Mouse (Mus musculus): ENCODE data around the gene Glra3.

The Glra3 gene

DNA sequence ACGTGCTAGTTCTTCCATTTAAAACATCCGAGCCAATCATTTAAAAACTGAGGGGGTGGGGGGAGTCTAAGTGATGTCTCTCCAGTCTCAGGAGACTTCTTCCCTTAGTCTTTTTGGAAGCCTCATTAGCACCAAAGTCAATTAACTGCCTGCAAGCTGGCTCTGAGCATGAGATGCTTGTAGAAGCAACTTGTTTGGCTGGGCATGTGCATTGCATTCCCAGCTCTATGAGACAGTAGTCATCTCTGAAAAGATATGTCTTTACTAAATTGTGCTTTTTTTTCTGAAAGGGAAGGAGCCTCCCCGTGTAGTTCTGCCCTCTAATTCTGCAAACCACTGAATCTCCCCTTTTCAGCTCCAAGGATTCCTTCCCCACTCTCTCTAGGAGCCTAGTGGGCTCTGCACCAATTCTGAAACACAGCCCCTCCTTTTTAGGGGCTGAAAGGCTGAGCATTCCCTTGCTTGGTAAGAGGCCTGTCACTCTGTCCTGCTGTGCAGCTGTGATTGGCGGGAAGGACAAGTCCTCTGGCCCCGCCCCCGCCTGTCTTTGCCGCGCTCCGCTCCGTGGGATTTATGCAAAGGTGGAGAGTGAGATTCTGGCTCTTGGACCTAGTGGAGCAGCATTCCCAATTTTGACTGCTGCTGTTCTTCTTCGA lies at the start of gene Glra3:
TSS of gene Glra3 (plus strand) at position 591 of the 656 bp plus-strand sequence.
- DNase-seq (ENCODE audit: low spot score in 2 of 2): peak; percentile 27 to 53

DNA sequence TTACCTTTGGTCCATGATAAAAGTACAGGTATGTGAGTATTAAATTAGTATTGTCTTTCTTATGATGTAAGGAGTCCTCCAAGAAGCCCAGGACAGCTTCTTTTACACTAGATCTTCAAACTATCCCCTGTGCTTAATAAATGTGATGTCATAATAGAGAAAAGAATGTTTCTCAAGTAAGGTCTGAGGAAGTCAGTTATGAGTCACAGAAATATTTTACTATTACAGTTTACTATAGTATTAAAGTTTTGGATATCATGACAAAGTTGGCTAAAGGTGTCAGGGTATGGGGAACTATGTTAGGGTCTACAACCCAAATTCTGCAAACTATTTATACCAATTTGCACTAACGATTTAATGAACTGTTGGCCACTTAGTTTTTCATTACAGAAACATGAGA lies 33.4 kb upstream of the Glra3 start, which contains the start of gene Adam29:
TSS of gene Adam29 (minus strand) at position 101 of the 400 bp plus-strand sequence.
- DNase-seq (ENCODE audit: low spot score in 2 of 2): no peak

DNA sequence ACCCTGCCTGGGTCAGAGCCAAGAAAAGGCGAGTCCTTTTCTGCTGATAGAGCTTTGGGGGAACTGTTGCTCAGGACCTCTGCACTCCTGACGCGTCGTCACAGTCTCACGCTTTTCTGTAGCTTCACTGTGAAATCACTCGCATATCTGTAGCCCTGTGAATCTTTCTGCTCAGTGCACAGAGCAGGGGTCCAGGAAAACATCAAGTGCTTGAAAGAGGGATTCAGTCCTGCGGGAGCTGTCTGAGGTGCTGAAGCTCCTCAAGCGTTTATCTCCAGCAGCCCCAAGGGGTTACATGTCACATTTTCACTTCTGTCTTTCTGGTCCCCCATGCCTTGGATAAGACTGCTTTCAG lies 243 bp downstream of the Glra3 start:
- DNase-seq (ENCODE audit: low spot score in 2 of 2): no peak

DNA sequence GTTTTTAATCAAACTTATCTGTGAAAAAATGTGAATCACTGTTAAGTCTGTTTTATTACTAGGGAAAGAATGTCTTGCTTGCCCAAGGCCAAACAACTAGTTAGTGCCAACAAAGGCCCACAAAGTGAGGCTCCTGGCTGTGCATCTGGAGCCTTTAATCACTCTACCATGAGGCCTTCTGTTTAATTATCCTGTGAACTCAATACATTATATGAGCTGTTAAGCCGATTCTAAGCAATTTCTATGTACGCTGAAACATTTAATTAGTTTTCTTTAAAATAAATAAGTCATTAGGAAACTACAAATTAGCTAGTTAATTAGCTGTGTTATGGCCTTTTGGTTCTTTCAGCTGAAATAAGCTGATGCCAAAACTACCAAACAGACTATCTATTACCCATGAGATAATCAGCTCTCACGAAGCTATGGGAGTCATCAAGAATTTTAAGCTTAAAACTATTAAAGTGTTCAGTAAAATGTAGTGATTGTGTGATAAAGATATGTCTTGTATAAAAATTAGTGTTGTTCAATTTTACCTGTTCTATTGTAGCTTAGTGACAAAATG lies 24.6 kb downstream of the Glra3 start:
- DNase-seq (ENCODE audit: low spot score in 2 of 2): no peak

DNA sequence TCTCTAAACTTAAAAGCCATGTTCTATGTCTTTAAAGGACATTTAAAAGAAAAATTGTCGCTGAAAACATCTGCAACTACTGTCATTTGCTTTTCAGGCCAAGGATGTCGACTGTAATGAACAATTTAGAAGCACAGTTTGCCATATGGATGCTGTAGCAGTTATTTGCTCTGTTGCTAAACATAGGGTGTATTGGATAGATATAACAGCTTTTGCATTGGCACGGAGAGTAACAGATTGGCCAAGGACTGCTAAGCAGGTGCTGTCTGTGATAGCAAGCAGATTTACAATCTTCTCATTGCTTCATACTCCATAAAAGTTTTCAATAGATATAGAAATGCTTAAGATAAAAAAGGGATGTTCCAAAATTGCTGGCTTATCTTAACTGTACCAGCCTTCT lies 57.6 kb downstream of the Glra3 start:
- DNase-seq (ENCODE audit: low spot score in 2 of 2): peak; percentile 47 to 56

DNA sequence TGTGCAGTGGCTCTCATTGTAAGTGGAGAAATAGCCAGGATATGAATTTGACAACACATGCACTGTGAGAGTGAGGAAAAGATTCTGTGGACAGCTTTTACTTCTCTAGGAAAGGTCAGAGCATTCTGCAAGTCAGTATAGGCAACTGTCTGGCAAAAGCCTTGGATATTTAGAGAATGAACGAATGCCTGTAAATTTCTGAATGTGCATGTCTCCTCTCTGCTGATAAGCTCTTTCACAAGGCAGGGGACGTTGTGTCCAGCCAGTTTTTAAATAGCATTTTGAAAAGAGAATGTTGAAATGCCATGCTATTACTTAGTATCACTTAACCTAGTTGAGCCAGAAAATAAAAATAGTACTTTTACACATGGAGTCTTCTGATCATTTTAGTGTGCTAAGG lies 114.1 kb downstream of the Glra3 start:
- no peak for DNase-seq (ENCODE audit: low spot score in 2 of 2)

DNA sequence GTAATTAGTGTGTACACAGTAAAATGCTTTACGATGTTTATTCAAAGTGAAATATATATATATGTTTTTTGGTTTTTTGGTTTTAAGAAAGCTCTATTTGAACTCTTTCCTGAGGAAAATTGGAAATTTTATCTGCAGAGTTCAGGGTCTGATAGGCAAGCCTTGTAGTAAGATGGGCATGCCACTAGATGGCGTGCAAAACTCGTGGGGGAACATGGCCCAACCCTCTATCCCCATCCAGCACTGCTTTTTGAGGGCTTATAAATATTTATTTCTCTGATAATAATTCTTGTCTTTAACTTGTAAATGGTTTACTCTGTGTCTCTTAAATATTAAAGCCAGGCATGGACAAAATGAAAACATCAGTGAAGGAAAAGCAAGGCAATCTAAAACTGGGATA lies 122.8 kb downstream of the Glra3 start:
- peak in 1 of 2 experiments; percentile 14 for DNase-seq (ENCODE audit: low spot score in 2 of 2)

DNA sequence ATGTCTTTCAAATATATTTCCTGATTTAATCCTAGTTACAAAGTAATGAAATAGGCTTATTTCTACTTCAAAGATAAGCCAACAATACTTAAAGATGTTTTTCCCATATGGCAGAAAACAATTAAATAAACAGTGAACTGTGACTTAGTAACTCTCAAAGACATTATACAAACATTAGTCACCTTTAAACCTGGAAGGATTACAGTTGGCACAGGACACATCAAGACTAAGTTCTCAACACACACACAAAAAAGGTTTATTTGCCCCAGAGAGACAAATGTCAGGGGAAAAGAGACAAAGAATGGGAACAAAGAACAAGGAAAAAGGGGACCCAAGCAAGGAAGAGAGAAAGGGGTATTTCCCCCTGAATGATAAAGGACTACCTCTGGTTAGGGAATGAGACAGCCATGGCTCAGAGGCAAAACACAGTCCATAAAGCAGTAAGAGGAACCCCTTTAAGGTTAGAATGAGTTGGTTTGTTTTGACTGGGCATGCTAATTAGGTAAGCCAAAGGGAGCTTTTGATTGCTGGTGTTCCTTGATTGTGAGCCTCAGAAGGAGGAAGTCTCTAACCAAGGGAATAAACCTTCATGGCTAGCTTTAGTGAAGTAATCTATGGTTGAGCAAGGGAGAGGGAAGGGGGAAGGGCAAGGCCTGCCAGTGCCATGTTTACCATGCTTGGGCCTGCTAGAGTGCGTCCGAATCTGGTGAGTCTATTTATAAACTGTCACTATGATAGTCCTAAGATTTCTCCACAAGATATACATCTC lies 130.4 kb downstream of the Glra3 start:
- no peak for DNase-seq (ENCODE audit: low spot score in 2 of 2)

DNA sequence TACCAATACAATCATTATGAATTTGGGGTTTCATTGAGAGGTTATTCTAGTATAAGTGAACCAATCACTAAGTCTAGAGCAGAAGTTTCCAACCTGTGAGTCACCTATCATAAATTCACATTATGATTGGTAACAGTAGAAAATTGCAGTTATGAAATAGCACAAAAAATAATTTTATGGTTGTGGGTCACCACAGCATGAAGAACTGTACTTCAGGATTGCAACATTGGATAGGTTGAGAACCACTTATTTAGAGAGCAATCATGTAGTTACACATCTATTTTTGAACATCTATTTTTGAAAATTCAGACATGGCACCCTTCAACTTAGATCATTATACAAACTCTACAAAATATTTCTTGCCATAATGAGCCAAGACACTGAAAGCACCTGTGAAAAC lies 143.4 kb downstream of the Glra3 start:
- DNase-seq (ENCODE audit: low spot score in 2 of 2): no peak

DNA sequence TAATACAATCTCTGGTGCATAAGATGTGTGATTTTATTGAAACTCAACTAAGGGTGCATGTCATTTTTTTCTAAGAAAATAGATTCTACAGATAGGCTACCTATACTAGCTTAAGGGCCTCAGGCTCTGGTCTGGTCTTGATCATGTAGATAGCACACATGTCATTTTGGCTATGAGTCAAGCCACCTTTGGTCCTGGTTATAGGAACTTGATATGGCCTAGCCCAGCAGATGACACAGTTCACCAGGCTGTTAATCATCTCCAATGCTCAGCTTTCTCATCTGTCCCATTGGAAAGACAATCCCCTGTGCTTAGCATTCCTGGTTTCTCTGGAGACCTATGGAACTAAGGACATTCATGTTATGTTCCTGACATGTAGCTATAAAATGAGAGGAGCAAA lies 154.1 kb downstream of the Glra3 start:
- no peak for DNase-seq (ENCODE audit: low spot score in 2 of 2)

DNA sequence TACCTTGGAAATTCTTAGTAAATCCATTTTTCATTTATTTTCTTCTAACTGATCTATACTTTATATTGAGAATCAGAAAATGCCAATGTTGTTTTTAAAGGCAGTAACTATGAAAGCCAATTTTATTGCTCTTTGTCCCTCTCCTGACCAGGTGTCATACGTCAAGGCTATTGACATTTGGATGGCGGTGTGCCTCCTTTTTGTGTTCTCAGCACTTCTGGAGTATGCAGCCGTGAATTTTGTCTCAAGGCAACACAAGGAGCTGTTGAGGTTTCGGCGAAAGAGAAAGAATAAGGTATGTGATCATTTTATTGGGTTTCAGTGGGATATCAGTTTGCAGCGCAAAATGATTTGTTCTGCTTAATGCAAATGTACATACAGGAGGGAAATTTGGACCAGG lies 170.0 kb downstream of the Glra3 start:
- no peak for DNase-seq (ENCODE audit: low spot score in 2 of 2)

DNA sequence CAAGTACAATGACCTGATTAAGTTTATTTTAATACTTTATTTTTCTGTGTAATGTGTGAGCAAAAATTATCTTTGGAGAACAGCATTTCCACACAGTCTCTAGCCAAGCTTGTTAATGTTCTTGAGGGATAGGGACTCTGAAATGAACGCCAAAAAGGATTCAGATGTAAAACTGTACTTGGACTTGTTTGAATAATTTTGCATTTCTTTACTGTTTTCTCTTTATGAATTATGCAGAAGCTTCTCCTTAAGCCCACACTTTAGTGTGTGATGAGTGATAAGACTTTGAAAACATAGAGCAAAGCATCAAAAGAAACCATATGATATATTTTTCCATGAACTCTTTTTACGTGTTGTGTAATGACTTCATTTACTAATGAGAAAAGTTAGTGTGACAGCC lies 189.1 kb downstream of the Glra3 start:
- DNase-seq (ENCODE audit: low spot score in 2 of 2): no peak

DNA sequence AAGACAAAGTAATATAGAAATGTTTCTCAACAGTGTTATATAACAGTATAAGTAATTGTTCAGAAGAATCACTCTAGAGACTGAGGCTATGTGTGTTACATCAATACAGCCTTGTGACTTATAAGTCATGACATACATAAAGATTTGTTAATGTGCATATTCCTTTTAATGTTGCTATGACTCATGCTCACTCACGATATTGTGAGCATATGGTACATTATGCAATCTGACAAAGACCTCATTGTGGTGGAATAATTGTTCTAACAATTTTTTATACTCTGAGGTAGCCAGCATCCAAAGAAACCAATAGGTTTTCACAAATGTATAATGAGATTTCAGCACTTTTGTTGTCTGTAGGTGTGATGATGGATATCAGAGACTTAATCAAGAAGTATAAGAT lies 210.4 kb downstream of the Glra3 start:
- no peak for DNase-seq (ENCODE audit: low spot score in 2 of 2)

DNA sequence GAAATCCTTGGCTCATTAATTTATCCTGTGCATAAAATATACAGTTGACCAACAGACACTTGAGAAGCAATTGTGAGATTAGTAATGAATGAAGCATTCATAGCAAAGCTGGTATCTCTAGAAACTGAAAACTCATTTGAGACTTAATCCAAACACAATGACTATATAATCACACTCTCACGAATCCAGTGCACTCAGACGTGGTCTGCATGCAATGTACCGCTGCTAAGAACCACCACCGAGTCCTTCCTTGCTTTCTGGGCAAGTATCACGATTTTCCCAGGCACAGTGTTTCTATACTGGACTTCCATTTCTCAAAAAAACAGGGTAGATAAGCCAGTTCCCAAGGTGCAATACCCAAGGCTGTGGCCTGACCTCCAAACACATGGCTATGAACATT lies 211.3 kb downstream of the Glra3 start:
- DNase-seq (ENCODE audit: low spot score in 2 of 2): no peak

DNA sequence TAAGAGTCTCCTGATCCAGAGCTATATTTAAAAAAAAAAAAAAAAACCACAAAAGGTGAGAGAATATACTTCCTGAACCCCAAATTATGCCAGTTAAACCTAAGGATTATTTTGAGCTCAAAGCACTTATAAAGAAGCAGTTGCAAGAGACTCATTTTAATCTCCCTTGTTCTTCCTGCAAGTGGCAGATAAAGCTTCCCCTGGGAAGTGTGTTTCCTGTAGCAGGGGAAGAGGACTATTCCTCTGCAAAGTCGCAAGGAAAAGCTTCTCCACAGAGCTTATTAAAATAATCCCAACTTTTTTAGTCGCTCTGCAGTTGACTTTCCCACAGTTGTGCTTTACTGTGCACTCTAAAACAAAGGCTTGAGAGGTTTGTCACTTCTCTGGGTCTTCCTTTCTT lies 218.7 kb downstream of the Glra3 start:
- no peak for DNase-seq (ENCODE audit: low spot score in 2 of 2)
